Mouse (Mus musculus) C2C12 (cell line): ENCODE results near the gene Sema4g. TPM values are rescaled to one million over a fixed set of nuclear protein-coding genes. Genes with fewer than 3 reads are reported as not detected.

Experiments used
- H3K27me3 ChIP-seq: one replicate; pipeline ENCODE4 v1.6.1; 2011; ENCODE audit not compliant: control insufficient read depth, insufficient read depth, insufficient read length
- H3K36me3 ChIP-seq: one replicate; pipeline ENCODE4 v1.6.1; 2011; ENCODE audit not compliant: control insufficient read depth, insufficient read depth
- H3K4me3 ChIP-seq: one replicate; pipeline ENCODE4 v1.5.1; 2011; ENCODE audit warnings: mild to moderate bottlenecking, control low read depth; ENCODE audit not compliant: poor library complexity, insufficient read depth, severe bottlenecking
- H3K79me2 ChIP-seq: one replicate; pipeline ENCODE4 v1.6.1; 2011; ENCODE audit not compliant: control insufficient read depth, insufficient read depth
- H3K79me3 ChIP-seq: one replicate; pipeline ENCODE4 v1.6.1; 2011; ENCODE audit warnings: low read depth, control low read depth
- H3ac ChIP-seq: one replicate; pipeline ENCODE3; 2011; ENCODE audit warnings: low read depth; ENCODE audit not compliant: control insufficient read depth, insufficient read length
- CEBPB ChIP-seq: IDR thresholded peaks from one replicate; pipeline ENCODE4 v1.6.1; 2011; ENCODE audit warnings: low read depth, mild to moderate bottlenecking, control low read depth, moderate library complexity
- CTCF ChIP-seq: IDR thresholded peaks from one replicate; pipeline ENCODE4 v1.5.1; 2011; ENCODE audit not compliant: control insufficient read depth, insufficient read depth, insufficient read length
- FOSL1 ChIP-seq: IDR thresholded peaks from one replicate; pipeline ENCODE4 v1.8.0; 2011; ENCODE audit warnings: mild to moderate bottlenecking, low read length; ENCODE audit not compliant: poor library complexity, insufficient read depth, severe bottlenecking
- MAX ChIP-seq: IDR thresholded peaks from one replicate; pipeline ENCODE4 v1.6.1; 2011; ENCODE audit warnings: mild to moderate bottlenecking, control low read depth
- MYOD1 ChIP-seq: IDR thresholded peaks from one replicate; pipeline ENCODE4 v1.6.1; 2011; ENCODE audit warnings: low read depth; ENCODE audit not compliant: control insufficient read depth, insufficient read length
- MYOG ChIP-seq: IDR thresholded peaks from one replicate; pipeline ENCODE4 v1.6.1; 2011; ENCODE audit not compliant: control insufficient read depth, insufficient read length; ENCODE audit errors: extremely low read depth
- USF1 ChIP-seq: IDR thresholded peaks from one replicate; pipeline ENCODE4 v1.6.1; 2011; ENCODE audit warnings: low read depth, mild to moderate bottlenecking, control low read depth, moderate library complexity
- polyA plus RNA-seq: library from polyadenylated mRNA; unstranded; fragments of >200 nt; fragmentation: generic; extraction: Trizol; gene quantifications from one replicate; pipeline ENCODE4 v1.2.1, GENCODE M21; 2012; ENCODE audit warnings: missing spikeins

The Sema4g gene
- polyA plus RNA-seq, 1 experiment, result 0.30 TPM

DNA sequence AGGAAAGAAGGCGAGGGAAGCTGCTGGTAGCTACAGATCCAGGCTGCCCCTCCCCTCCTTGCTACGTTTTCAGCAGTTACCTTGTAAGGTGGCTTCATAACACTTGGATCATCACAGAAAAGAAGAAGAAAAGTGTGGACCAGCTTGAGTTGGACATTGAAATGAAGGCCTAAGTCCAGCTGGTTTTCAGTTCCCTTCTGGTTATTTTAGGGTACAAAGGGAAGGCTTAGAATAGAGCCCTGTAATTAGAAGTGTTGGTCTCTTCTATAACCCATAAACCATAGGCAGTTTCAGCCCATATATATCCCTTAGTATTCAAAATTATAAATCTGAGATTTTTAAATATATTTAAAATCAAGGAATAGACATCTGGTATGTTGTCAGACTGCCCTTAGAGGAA is 8.1 kb upstream of the Sema4g start:
- Histone ChIP-seq H3K4me3 (no peak overlapping the region), H3K79me3 (no peaks in the 10 kb centered on the region), H3K27me3 (no peaks in the 10 kb centered on the region), H3ac (no peak overlapping the region), H3K36me3 (peaks cover 72% of the 10 kb centered on the region), H3K79me2 (no peaks in the 10 kb centered on the region)
- TF ChIP-seq MYOD1 (no peak), MAX (no peak), CEBPB (no peak), USF1 (no peak), MYOG (no peak), CTCF (no peak), FOSL1 (no peak)

DNA sequence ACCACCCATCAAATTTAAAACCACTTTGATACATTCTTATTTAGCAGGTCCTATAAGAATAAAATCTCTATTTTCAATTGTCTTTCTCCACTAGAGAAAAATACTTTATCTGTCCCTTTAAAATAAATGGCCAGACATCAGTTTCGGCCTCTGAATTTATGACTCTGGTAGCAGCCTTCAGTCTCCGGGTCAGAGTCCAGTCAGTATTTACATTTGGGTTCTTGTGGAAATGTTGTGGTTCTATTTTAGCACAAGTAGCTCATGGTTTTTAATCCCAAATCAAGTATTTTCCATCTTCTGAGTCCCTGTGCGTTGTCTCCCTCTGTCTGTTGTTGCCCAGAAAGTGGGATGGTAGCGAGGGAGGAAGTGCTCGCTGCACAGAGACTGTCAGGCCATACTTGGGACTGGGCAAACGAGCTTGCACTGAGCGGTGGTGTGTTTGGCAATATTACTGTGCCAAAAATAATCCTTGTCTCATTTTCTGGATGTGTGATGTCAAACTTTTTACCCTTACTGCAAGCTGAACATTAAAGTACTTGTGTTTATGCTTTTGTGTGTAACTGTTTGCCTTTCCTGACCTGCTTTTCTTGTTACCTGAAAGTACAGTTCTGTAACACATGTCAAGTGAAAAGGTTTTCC is 6.3 kb upstream of the Sema4g start:
- Histone ChIP-seq H3K27me3 (no peaks in the 10 kb centered on the region), H3K79me3 (no peaks in the 10 kb centered on the region), H3ac (no peak overlapping the region), H3K79me2 (no peaks in the 10 kb centered on the region), H3K36me3 (peaks cover 54% of the 10 kb centered on the region), H3K4me3 (no peak overlapping the region)
- TF ChIP-seq MYOD1 (no peak), USF1 (no peak), MAX (no peak), CTCF (no peak), MYOG (no peak), FOSL1 (no peak), CEBPB (no peak)

DNA sequence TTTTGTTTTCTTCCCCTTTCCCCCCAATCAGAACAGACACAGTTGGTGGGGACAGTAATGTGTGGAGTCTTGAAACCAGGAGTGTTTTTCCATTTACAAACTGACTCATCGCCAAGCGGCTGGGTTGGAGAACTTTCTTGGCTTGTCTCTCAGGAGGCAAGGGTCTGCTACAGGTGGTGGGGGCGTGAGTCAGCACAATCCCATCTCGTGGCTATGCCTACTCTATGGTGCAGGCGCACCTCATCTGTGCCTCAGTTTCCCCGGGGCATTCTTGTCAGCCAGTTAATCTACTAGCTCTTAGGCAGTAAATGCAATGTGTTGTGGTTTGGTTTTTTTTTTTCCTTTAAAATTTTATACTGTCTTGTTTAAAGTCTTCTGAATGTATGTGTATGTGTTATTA is 5.5 kb upstream of the Sema4g start:
- peaks cover 47% of the 10 kb centered on the region for H3K36me3 ChIP-seq
- H3K27me3 ChIP-seq, result no peaks in the 10 kb centered on the region

DNA sequence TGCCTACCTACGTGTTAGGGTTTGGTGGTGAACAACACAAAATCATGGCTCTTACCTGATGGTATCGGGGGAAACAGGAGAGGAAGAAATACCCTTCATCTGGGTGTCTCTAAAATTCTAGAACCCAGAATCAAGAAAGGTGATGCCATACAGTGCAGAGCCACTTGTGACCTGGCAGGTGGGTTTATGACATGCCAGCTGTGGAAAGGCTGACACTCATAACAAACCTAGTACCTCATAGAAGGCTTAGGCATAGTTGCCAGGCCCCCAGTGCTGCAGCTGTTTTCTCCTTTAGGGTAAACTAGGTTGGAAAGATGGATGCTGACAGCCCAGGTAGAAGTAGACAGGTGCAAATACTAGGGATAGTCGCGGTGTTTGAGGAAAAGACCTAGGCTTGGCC is 4.5 kb upstream of the Sema4g start:
- Histone ChIP-seq H3K27me3 (no peaks in the 10 kb centered on the region), H3K79me3 (no peaks in the 10 kb centered on the region), H3ac (no peak overlapping the region), H3K4me3 (no peak overlapping the region), H3K79me2 (no peaks in the 10 kb centered on the region), H3K36me3 (peaks cover 36% of the 10 kb centered on the region)
- TF ChIP-seq CEBPB (no peak), MAX (no peak), MYOG (no peak), USF1 (no peak), CTCF (no peak), MYOD1 (no peak), FOSL1 (no peak)

More for the DNA sequence above, 5.5 kb upstream of the Sema4g start:
- no peak for TF ChIP-seq CEBPB
- no peak for TF ChIP-seq MYOG
- TF ChIP-seq MYOD1, result no peak
- no peak for TF ChIP-seq CTCF
- no peak for TF ChIP-seq MAX
- no peak for TF ChIP-seq USF1
- no peak overlapping the region for H3K4me3 ChIP-seq
- no peaks in the 10 kb centered on the region for H3K79me3 ChIP-seq
- H3ac ChIP-seq, result no peak overlapping the region
- H3K79me2 ChIP-seq, result no peaks in the 10 kb centered on the region

DNA sequence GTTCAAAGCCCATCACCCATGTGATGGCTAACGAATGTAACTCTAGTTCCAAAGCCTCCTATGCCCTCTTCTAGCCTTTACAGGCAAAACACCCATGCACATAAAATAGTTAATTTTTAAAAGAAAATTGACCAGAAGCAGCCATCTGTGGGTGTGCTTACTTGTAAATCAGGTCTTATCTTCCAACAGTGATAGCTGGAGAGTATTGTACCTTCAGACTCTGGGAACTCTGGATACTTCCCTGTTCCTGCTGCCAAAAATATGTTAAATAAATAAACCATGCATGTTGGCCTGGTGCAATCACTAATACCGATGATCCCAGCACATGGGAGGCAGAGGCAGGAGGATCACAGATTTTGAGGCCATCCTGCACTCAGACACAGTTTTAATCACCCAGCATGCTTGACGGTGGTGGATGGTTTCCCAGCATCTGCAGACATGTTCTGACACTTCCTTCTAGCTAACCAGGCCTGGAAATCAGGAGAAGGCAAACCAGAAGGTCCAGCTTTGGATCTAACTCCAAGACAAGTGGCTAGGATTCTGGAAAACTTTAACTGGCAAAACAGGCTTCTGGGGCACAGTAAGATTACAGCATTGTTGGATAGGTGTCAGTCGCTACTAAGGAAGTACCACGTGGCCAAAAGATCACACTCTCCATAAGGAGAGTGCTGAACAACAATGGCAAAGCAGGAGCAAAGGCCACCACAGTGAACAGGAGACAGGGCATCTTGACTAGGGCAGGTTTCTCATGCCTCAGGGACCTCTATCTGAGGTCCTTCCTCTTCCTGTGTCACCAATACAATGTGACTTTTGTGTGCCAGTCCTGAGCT is 3.5 kb upstream of the Sema4g start:
- no peak overlapping the region for H3K4me3 ChIP-seq
- no peaks in the 10 kb centered on the region for H3K79me3 ChIP-seq
- H3K27me3 ChIP-seq, result no peaks in the 10 kb centered on the region
- no peak for TF ChIP-seq MYOG
- no peak for TF ChIP-seq MYOD1
- no peak for TF ChIP-seq CEBPB
- TF ChIP-seq FOSL1, result no peak
- TF ChIP-seq MAX, result no peak
- no peaks in the 10 kb centered on the region for H3K79me2 ChIP-seq
- peaks cover 29% of the 10 kb centered on the region for H3K36me3 ChIP-seq
- H3ac ChIP-seq, result no peak overlapping the region
